Mouse (Mus musculus): ENCODE data around the gene Zkscan14.
"Not testable (repeated sequence)": the region's sequence is repeated elsewhere in the genome, so short reads cannot be mapped to it uniquely, and the experiment has no call there.

Gene Zkscan14

DNA sequence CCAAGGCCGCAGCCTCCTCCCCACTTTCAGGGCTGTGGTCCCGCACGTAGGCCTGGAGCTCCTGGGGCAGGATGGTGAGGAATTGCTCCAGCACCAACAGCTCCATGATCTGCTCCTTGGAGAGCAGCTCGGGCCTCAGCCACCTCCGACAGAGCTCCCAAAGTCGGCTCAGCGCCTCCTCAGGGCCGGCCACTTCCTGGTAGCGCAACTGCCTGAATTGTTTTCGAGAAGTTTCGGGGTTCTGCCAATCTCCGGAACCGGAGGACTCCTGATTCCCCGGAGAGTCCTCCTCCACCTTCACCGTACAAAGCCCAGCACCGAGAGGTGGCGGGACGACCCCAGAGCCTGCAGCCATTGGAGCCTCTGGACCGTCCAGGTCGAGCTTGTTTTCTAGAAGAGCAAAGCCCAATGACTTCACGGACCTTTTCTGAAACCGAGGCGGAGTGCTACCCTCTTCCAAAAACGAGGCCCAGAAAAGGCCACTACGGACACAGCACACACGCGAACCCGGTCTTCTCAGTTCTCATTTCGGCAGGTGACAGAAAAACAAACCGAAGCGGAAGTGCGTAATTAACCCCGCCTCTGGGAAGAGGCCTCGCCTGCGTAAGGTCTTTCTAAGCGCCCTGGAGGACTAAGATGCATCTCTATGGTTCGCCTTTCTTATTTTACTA, at the start of gene Zkscan14:
TSS of gene Zkscan14 (minus strand) at position 548 of the 671 bp plus-strand sequence.
- DNase-seq (ENCODE audit: low spot score in 2 of 2), result peak; percentile 38 to 50

DNA sequence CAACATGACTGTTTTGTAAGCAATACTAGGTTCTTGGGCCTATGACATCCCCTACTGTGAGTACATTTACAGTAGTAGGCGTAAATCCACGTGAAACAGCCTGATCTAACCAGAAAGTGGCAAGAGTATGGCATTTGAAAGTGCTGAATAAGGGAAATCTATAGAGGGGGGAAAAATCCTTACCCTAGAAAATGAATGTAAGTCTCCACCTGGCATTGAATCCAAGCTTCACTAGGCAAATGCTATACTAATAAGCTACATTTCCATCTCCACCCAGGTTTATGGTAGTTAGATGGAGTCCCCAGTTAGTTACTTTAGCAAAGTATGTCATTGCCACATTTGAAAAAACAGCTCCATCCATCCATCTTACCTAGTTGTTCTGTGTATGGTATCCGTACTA, 47.9 kb upstream of the Zkscan14 start:
- no peak for DNase-seq (ENCODE audit: low spot score in 2 of 2)

DNA sequence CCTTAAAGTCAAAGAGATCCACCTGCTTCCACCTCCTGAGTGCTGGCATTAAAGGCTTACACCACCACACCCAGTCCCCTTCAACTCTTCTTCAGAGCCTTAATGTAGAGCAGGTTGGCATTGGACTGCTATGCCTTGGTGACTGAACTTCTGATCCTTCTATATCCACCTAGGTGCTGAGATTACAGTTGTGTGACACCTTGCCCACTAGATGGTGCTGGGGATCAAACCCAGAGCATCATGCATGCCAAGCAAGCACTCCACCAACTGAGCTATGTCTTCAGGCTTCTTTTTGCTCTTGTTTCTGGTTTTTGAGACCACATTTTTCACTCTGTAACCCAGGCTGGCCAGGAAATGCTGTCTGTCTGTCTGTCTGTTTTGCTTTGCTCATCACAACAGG, 33.0 kb upstream of the Zkscan14 start:
- no peak for DNase-seq (ENCODE audit: low spot score in 2 of 2)

DNA sequence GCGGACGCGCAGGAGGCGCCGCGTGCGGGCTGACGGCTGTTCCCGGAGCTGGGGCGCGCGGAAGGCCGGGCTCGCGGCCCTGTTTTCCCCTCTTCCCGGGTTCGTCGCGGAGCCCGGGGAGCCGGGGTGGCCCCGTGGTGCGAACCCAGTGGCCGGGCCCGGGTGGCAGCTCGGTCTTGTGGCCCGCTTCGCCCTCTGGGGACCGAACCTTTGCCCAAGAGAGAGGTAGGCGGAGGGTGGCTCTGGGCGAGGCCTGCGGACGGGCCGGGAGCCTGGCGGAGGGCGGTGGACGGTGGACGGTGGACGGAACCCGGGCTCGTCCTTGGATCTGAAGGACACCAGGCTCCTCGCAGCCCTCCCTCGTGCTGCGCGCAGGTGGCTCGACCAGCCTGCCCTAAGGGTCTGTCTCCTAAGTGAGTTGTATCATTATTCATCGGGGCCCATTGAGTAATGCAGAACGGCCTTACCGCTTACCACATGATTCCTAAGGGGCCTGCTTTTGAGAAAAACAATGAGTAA, 30.3 kb upstream of the Zkscan14 start:
- no peak for DNase-seq (ENCODE audit: low spot score in 2 of 2)

DNA sequence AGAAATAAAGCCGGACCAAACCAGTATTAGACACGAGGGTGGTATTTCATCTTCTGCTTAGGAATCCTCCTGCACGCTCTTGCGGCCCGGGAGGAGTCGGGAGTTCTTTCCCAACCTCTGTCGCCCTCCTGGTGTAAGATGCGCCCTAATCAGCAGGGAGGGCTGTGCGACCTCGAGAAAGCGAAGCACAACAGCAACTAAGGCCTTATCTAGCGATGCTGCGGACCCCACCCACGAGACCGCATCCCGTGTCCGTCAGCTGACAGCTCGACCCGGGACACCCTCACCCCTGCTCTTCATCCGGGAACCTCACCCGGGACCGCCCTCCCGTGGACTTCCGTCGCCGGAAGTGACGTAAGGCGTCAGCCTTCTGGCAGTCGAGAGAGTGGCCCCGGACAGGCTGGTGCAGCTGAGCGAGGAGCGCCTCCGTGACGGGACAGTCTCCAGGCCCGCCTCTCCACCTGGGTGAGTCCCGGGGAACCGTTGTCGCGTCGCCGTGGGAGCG, 29.8 kb upstream of the Zkscan14 start, which contains the start of gene Zfp655:
TSS of gene Zfp655 (plus strand) at position 349 of the 505 bp plus-strand sequence.
- DNase-seq (ENCODE audit: low spot score in 2 of 2), result peak; percentile 93 to 95

DNA sequence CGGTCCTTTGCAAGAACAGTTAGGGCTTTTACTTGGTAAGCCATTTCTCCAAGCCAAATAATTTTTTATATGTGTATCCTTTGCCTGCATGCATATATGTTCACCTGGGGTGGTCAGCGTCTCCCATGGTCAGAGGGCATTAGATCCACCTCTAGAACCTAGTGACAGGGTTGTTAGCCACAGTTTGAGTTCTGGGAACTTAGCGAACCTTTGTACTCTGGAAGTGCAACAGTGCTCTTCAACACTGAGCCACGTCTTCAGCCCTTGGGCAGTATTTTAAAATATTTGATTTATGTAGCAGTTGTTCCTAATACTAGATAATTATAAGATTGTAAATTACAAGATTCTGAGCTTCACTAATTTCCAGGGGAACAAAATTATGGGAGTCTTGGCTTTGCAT, 29.0 kb upstream of the Zkscan14 start:
- DNase-seq (ENCODE audit: low spot score in 2 of 2), result no peak

DNA sequence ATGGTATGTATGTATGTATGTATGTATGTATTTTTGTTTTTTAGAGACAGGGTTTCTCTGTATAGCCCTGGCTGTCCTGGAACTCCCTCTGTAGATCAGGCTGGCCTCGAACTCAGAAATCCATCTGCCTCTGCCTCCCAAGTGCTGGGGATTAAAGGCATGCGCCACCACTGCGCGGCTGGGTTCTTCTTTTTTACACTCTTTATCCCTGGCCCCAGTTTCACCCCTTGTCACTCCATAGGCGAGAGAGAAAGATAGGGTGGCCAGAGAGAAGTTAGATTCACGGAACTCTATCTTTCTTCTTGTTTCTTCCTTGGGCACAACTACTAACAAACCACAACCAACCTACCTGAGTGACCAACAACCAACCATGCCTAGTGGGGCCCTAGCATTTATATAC, 27.6 kb upstream of the Zkscan14 start:
- DNase-seq (ENCODE audit: low spot score in 2 of 2), result not testable (repeated sequence)

DNA sequence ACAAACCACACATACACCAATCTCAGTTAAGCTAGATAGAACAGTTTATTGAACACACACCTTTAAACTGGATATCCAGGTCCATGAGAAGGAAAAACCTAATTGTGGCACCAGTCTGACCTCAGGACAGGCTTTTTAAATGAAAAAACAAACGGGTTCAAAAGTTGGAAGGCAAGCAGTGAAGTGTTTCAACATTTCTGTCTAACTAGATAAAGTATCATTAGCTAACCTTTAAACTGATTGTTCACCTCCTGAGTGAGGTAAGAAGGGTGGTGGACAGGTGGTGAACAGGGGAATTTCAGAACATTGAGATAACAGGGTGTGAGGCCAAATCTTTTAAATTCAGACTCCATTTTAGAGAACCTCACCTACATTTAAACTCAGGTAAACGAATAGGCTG, 24.8 kb upstream of the Zkscan14 start:
- DNase-seq (ENCODE audit: low spot score in 2 of 2), result no peak

DNA sequence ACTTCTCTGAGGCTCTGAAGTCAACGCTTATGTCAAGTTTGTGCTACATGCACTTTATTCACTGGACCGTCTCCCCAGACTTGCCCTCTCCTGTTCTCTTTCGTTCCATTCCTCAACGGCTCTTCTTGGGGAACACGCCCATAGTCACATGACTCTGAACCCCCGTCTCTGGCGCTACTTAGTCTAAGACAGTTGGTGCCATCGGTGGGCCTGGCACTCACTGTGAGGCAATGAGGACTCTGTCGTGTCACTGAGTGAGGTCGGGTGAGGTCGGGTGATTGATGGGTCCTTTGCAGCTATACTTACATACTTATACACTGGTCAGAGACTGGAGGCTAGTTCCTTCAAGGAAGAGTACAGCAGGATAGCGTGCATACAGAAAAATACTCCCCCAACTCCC, 21.7 kb upstream of the Zkscan14 start:
- DNase-seq (ENCODE audit: low spot score in 2 of 2), result no peak

DNA sequence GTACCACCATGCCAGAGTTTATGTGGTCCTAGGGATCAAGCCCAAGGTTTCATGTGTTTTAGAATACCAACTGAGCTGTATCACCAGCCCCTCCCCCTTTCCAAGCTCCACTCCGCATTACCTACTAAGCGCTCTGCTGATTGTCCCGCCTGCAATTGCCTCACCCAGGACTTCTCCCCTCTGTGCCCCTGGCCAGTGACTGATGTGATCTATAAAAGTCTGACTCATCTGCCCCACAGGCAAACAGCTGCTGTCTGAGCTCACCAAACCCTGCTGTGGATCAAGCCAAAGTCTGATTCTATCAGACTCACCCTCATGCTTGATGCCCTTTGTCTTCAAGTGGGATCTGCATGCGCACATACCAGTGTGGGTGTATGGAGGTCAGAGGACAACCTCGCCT, 21.2 kb upstream of the Zkscan14 start:
- DNase-seq (ENCODE audit: low spot score in 2 of 2), result no peak

DNA sequence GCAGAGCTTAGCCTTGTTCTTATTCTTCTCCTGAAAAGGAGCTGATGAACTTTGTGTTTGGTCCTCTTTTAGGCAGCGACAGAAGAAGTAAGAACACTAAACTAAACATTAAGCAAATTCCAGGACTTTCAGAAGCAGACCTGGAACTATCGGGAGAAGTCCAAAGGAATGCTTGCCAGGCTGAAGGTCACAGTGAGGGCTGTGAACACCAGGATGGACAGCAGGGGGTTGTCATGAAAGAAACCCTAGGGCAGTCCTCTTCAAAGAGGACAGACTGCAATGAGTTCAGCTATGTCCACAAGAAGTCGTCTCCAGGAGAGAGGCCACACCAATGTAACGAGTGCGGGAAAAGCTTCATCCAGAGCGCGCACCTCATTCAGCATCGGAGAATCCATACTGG, 18.3 kb upstream of the Zkscan14 start:
- DNase-seq (ENCODE audit: low spot score in 2 of 2), result no peak

DNA sequence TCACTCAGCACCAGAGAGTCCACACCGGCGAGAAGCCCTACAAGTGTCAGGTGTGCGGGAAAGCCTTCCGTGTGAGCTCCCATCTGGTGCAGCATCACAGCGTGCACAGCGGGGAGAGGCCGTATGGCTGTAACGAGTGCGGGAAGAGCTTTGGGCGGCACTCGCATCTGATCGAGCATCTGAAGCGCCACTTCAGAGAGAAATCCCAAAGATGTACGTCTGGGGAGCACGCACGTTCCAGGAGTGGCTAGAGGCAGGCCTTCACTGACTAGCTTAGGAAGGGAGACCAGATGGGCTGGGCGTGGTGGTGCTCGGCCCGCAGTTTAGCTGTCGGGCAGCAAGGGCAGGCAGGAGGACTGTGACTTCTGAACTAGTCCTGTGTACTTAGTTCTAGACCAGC, 17.0 kb upstream of the Zkscan14 start:
- DNase-seq (ENCODE audit: low spot score in 2 of 2), result no peak

DNA sequence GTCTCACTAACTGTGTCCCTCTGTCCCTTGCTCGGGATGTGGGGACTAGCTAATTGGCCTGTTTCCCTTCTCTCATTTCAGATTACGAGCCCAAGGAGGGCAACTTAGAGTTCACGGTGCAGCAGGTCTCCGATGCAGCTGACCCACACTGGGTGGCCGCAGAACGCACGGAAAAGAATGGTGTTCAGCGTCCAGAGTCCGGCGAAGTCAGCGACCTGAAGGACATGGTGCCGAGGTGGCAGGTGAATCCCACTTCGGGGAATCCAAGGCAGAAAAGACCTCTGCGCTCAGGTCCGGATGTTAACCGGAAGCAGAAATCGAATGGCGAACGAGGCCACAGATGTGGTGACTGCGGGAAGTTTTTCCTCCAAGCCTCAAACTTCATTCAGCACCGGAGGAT, 16.5 kb upstream of the Zkscan14 start:
- DNase-seq (ENCODE audit: low spot score in 2 of 2), result no peak

DNA sequence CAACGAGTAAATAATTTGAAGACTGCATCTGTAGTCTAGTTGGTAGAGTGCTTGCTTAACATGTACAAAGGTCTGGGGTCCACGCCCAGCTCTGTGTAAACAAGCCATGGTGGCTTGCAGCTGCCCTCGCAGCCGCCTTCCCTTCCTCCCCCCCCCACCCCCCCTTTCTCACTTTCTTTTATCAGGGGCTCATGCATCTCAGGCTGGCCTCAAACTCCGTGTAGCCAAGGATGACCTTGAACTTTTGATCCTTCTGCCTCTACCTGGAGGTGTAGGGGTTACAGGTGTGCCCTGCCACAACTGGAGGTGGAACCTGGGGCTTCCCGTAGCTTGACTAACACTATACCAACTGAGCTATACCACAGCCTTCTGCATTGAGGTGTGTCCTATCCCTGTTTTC, 16.1 kb upstream of the Zkscan14 start:
- DNase-seq (ENCODE audit: low spot score in 2 of 2), result no peak

DNA sequence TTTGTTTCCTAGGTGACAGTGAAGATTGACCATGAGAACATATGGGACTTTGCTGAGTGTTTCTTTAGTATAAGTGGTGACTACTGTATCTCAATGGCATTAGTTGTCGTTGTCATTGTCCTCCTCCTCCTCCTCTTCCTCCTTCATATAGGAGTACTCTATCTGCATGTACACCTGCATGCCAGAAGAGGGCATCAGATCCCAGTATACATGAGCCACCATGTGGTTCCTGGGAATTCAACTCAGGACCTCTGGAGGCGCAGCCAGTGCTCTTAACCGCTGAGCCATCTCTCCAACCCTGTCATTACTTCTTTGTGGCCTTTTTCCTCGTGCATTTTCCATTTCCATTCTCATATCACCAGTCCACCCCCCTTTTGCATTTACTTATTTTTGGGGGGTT, 13.0 kb upstream of the Zkscan14 start:
- DNase-seq (ENCODE audit: low spot score in 2 of 2), result no peak

DNA sequence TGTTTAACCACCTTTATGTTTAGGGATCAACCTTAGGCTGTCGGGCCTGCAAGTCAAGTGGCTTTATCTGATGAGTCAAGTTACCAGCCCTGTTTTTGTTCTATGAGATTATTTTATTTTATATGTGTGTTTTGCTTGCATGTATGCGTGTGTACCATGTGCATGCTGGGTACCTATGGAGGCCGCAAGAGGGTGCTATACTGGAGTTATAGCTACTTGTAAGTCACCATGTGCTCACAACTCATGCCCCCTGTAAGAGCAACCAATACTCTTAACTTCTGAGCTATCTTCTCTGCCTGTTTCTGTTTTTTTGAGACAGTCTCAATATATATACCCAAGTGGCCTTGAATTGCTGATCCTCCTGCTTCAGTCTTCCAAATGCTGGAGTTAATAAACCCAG, 11.8 kb upstream of the Zkscan14 start:
- no peak for DNase-seq (ENCODE audit: low spot score in 2 of 2)

DNA sequence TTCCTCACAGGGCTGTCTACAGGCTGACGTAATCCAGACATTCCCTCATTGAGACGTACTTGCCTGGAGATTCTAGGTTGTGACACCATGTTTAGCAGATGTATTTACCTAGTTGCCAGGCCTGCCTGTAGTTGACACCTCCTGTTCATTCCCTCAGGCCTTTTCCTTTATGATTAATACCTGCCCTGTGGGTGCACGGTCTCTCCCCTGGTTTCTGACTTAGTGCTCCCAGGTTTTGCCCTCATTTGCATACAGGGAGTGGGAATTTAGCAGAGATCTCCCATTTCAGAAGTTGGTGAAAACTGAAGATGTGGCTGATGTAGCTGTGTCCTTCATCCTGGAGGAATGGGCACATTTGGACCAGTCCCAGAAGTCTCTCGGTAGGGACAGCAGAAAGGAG, 10.5 kb upstream of the Zkscan14 start:
- DNase-seq (ENCODE audit: low spot score in 2 of 2), result no peak

DNA sequence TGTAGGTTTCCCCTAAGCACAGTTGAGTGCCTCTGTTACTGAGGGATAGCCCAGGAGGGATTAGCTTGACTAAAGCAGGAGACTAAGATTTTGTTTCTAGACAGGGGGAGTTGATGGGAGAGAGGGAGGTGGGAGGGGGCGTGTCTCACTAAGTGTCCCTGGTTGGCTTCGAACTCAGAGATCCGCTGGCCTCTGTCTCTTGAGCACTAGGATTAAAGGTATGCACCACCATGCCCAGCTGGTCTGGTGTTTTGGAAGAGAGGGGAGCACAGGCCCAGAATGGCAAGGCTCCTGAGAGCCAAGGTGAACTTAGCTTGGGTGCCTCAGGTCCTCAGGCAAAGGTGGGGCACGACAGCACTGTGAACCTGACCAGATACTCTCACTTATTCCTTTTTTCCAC, 9.7 kb upstream of the Zkscan14 start:
- no peak for DNase-seq (ENCODE audit: low spot score in 2 of 2)

DNA sequence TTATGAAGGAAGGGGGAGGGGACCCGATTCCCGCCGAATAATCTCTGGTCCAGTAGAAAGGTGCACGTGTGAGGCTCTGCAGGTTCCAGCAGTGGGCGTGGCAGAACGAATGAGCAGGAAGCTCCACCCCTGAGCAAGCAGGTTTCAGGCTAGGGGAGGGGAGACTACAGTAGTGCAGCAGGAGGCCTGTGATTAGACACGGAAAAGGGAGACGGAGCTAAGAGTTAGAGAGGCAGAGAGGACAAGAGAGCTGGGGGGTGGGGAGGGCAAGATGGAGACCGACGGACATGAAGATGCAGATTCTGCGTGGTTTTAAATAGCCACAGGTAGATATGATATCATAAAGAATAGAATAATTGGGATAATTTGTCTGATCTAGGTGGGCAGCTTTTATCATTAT, 6.7 kb upstream of the Zkscan14 start:
- DNase-seq (ENCODE audit: low spot score in 2 of 2), result not testable (repeated sequence)

DNA sequence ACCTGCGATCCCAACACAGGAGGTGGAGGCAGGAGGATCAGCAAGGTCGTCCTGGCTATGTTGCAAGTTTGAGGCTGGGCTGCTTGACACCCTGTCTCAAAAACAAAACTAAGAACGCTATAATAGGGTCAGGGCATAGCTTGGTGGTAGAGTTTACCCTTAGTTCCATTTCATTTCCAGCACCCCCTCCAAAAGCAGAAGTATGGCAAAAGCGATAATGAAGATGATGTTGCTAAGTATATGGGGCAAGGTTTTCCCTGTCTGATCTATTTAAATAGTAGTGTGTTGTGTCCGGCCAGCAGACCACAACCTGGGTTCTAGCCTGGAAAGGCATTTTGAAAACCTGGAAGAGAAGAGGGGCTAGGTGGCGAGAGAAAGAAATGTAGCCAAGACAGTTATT, 6.3 kb upstream of the Zkscan14 start:
- no peak for DNase-seq (ENCODE audit: low spot score in 2 of 2)

DNA sequence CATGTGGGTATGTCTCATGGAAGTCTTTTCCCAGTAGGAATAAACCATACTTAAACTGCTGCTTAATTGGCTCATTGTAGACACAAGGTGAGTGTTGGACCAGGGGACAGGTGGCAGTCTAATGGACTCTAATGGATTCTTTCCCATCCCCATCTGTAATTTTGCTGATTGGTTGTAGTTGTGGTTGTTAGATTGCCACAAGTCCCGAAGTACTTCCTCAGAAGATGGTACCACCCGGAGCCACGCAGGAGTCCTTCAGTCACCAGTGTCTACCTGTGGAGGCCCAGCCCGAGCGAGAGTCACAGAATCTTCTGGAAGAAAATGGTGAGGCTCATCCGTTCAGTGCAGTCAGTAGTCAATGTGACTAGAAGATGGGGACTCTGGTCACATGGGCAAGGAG, 5.7 kb upstream of the Zkscan14 start:
- DNase-seq (ENCODE audit: low spot score in 2 of 2), result no peak

DNA sequence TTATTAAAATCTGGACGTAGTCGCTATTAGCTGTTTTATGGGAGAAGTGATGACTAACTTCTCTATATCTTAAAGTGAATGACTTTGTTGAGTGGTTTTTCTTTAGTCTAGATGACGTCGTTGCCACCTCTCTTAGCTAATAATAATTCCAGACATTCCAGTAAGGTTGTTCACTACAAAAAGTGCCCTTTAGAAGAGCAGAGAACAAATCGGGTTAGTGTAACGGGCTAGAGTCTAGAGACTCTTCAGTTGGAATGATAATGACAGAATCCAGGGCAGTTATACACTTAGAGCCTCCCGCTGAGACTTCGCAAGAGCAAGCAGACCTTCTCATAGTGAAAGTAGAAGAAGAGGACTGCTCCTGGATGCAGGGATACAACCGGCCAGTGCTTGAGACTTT, 3.4 kb upstream of the Zkscan14 start:
- no peak for DNase-seq (ENCODE audit: low spot score in 2 of 2)

DNA sequence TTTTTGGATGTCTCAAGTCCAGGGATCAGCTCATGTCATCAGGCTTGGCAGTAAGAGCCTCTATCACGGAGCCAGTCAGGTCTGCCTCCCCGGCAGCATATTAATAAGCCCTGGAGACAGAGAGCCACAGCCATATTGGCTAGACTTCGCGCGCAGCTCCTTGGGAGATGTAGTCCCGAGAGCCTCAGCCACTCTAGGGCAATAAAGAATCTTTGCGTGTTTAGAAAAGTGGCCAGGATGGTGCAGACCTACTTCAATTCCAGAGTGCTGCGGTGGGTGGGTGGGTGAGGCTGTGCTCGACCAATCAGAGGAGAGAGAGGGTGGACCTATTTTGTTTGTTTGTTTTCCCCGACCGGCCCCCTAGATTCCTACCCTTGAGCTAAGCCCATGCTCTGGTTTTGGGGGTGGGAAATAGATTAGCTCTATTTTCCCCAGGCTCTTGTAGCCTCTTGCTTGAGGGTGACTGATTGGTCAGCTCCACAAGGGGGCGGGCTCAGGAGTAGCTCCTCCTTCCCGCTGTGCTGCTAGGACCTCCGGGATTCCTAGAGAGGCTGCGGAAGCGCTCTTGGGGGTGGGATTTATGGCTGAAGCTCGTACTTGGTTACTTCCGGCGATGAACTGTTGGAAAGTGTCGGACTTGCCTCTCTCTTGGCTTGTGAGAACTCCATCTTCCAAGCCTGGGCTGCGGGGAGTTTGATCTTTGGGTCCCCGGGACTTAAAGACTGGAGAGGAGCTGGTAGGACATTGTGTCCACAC, 2.4 kb upstream of the Zkscan14 start, which contains the start of gene Zkscan5:
TSS of gene Zkscan5 (plus strand) at position 627 of the 756 bp plus-strand sequence.
- peak; percentile 94 to 98 for DNase-seq (ENCODE audit: low spot score in 2 of 2)
